Mouse (Mus musculus): ENCODE results near the gene Tspan18.

Gene Tspan18

GRCm38 (mm10) chr2:93188020-93188760 is 146.1 kb downstream of the Tspan18 start:
- in situ Hi-C loops (cut with MboI): loop anchor here (5.0 kb wide), 1 partner anchor 56 kb away; no protein-coding TSS in a partner anchor

DNA sequence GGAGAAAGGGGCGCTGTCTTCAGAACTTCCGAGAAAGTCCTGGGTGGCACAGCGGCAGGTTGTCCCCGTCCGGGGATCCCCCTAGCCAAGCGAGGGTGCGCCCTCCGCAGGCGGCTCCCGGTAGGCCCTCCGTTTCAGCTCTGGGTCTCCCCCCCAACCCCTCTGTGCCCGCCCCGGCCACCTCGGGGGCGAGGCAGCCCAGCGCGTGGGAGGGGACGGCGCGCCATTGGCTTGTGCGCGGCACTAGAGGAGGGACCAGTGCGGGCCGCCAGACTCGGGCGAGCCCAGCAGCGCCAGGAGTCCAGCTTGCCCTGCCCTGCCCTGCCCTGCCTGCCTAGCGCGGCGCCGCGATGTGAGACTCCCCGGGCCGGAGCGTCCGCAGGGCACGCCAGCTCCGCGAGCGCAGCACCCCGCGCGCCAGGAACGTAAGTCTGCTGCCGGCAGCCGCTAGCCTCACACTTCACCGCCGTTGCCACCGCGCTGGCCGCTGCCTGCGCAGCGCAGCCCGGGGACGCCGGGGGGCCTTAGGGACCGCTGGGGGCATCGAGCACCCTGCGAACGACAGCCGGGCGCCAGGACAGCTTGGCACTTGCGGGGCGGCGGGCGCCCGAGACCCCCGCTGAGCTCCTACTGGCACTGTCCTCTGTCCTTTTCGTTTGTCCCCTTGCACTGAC is 146.8 kb downstream of the Tspan18 start, which contains the start of gene Trp53i11:
Gene Trp53i11, plus strand, starts transcription at position 226 of the 674 bp plus-strand sequence.
- in situ Hi-C loops (cut with MboI): loop anchor here (5.0 kb wide), 1 partner anchor 55 kb away; no protein-coding TSS in a partner anchor

DNA sequence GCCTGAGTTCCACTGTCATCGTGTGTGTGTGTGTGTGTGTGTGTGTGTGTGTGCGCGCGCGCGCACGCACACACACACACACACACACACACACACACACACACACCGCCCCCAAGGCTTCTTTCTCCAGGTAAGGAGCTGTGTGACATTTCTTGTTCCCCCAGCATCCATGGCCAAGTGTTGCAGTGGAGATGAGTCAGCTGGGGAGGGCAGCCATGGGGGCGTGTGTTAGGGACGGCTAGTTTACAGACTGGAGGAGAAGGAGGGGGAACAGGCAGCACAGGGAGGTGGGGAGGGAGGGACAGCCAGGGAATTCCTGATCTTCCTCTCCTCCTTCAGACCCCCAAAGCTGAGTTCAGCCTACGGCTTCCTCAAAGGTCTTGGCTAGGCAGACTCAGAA is 151.4 kb downstream of the Tspan18 start:
- in situ Hi-C loops (cut with MboI): no loop called here

DNA sequence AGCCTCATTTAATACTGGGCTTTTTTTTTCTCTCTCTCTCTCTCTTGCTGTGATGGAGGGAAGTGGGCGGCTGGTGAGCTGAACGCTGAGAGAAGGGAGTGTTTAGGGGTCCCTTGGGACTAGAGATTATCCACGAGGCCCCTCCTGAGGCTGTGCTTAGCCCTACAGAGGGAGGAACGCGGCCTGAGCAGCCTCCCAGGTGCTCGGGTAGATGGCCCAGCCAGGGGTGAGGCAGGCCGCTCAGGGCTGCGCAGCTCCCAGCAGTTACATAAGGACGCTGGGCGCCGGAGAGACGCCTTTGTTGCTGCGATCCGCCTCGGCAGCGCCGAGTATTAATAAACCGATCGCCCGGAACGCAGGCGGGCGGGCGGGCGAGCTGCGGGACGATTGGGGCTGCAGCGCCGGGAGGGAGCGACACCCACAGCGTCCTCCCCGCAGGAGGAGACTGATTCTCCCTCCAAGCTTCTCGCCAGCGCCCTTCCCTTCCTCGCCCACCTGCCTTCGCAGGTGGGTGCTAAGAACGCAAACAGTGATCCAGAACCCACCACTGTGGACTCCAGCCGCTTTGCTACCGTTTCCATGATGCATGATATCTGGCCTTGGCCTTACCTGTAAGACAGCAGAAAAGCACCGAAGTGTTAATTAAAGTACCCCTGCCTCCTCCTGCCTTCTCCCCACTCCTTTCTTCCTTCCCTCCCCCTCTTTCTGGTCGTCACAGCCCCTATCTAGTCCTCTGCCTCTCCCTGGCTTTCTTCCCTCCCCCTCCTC is 154.0 kb downstream of the Tspan18 start:
- in situ Hi-C loops (cut with MboI): no loop called here

DNA sequence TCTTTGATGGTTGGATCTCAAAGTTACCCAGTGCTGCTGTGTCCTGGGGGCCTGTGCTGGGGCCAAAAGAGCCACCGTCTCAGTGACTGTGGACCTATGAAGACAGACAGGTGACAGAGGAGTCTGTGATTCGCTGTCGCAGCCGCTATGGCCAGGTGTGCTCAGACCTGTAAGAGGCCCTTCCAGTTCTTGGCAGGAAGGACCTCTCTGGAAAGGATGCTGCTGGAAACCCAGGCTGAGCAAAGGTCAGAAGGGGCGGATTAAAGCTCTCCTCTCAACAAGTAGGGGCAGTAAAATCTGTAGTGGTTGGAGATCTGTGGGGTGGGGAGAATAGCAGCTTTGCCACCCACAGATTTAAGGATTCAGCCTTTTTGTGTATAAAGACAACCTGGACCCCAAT is 154.7 kb downstream of the Tspan18 start:
- in situ Hi-C loops (cut with MboI): no loop called here

- in situ Hi-C loops (cut with MboI): no loop called here
Observed at GRCm38 (mm10) chr2:93178313-93178677, 156.0 kb downstream of the Tspan18 start.

- in situ Hi-C loops (cut with MboI): no loop called here
Observed at GRCm38 (mm10) chr2:93177668-93178312, 156.5 kb downstream of the Tspan18 start.

DNA sequence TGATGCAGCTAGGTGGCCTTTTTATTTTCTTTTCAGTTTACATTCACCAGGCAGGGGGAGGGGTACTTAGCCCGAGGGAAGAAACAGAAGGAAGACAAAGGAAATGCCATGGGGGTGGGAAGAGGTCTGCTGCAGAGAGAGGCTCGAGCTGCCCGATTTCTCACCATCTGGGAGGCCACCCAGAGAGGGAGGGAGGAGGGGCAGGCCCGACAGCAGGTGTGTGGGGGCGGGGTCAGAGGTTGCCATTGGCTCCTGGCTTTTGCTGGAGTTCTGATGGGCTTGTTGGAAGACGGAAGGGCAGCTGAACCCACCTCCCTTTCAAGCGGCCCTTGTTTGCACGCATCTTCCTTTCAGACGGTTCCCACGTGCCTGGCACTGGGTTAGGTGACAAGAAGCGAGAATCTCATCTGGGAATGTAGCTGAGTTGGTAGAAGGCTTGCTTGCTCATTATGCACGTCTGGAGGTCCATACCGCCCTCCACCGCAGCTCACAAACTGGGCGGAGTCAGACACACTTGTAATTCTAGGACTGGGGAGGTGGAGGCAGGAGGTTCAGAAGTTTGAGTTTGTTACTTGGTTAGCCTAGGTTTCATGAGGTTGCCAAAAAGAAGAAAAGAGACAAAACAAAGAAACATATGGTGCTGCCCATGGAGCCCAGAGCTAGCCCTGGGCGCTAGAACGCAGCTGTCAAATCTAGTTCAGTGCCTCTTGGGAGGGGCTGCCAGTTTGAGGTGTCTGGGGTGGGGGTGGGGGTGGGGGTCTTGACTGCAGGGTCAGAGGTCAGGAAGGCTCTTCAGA is 157.2 kb downstream of the Tspan18 start:
- in situ Hi-C loops (cut with MboI): no loop called here

GRCm38 (mm10) chr2:93176193-93176798 is 158.0 kb downstream of the Tspan18 start:
- in situ Hi-C loops (cut with MboI): no loop called here

DNA sequence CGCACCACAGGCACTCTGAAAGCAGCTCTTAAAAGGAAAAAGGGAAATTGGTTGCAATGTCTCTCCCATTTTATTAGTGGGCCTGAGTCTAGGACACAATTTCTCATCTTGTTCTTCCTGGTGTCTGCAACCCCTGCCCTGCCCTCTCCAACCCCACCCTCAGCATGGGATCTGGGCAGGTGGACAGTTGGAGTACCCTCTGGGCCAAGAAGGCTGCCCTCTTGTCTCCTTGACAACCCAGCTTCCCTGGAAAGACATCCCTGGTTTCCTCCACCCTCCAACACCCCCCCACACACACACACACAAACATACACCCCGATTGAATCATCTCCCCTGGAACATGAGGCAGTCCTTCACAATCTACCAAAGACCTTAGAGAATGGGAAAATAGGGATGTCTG is 158.6 kb downstream of the Tspan18 start:
- in situ Hi-C loops (cut with MboI): no loop called here

GRCm38 (mm10) chr2:93175278-93175677 is 159.0 kb downstream of the Tspan18 start:
- in situ Hi-C loops (cut with MboI): no loop called here

DNA sequence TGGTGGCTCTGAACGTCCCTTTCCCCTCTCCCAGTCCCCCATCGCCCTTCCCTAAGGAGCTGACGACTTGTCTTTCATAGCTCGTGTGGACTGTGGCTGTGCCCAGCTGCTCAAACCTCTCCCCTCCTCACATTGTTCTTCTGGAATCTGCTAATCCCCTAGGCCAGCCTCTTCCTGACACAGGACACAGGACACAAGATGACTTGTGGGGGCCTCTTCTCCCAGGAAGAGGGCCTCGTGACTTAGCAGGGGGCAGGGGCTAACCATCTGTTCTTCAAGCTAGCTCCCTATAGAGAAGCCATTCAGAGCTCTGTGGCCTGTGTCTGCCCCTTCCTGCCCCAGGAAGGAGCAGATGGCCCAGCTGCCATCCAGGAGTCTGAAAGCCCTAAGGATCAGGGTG is 160.1 kb downstream of the Tspan18 start:
- in situ Hi-C loops (cut with MboI): no loop called here

DNA sequence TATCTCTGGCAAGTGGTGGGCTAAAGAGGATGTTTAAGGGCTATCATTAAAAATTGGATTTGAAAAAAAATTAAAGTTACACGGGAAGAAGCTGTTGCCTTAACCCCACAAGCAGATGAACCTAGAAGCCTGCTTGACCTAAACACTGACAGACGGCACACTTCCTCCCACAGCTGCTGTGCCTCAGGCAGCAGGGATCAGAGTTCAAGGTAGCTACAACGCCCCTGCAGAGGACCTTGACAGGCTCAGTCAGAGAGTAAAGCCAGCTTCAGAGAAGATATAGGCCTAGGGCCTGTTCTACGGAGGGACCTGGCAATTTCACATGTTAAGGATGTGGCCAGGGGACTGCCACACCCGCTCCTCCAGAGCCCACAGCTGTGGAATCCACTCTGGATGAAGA is 161.8 kb downstream of the Tspan18 start:
- in situ Hi-C loops (cut with MboI): no loop called here

GRCm38 (mm10) chr2:93171929-93172328 is 162.4 kb downstream of the Tspan18 start:
- in situ Hi-C loops (cut with MboI): no loop called here

- in situ Hi-C loops (cut with MboI): no loop called here
Observed at GRCm38 (mm10) chr2:93170845-93171200, 163.5 kb downstream of the Tspan18 start.

GRCm38 (mm10) chr2:93170156-93170844 is 164.0 kb downstream of the Tspan18 start:
- in situ Hi-C loops (cut with MboI): no loop called here

DNA sequence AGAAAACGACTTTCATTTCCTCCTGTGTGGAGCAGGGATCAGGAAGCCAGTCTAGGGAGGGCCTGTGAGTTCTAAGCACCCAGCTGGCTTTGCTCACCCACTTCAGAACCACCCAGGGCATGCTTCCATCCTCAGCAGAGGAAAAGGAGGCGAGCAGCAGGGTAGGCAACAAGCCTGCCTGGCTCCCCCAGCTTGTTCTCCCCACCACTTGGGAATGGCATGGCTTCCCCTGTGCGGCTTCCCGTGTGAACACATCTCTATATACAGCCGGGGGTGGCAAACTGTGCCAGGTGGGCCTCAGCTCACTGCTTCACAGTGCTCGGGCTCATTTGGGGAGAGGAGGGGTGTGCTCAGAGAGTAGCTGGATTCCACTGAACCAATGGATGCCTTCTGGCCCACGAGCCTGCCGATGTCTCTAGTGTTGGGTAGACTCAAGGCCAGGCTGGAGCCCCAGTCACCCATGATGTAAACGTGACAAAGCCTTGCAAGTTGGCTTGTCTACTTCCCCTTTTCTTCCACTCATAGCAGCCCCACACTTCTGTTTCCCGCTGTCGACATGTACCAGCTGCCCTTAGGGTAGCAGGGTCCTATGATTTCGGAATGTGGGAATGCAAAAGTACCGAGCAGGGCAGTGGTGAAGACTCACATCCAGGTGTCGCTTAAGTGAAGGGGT is 167.4 kb downstream of the Tspan18 start:
- in situ Hi-C loops (cut with MboI): no loop called here

DNA sequence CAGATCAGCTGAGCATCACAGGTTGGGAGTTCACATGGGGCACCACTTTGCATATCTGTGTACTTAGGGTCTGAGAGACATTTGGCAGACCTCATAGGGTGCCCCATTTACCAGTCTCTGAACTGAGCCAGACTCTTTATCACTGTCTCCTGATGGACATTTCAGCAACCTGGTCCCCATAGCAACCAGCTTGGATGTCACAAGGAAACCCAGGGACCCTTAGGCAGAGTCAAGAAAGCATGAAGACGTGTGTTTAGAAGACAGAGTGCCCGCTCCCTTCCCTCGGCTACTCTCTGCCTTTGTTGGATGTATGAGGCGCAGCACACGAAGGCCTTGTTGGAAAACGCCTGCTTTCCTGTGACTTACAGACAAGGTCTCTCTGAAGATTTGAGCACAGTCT is 168.0 kb downstream of the Tspan18 start:
- in situ Hi-C loops (cut with MboI): no loop called here

DNA sequence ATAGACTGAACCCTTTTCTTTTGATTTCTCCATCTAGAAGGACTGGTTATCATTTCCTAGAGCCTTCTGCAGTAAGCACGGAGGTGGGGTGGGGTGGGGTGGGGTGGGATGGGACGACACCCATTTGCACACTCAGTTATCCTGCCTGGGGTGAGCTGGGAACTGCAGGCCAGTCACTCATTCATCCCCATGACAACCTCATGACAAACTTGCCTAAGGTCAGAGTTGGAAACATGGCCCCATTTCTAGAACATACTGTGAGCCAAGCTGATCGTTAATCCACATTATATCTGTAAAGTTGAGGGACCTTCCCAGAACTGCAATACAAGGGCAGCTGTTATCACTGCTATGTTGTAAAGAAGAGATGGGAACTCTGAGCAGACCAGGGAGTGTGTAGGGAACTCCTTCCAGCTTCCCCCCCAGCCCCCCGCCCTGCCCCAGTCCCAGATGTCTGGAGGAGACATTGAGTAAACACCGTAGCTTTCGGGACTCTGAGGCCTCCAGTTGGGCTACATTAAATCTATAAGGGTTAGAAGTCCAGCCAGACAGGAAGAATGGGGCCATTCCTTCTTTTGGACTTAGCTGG is 170.5 kb downstream of the Tspan18 start:
- in situ Hi-C loops (cut with MboI): no loop called here

All from mature B cell (primary cell).